Mouse (Mus musculus) activated CD4-positive, CD25-positive, alpha-beta regulatory T cell (primary cell): ENCODE results near the gene Olfr374. TPM values are rescaled to one million over a fixed set of nuclear protein-coding genes. Genes with fewer than 3 reads are reported as not detected.

ENCODE experiments used
- polyA plus RNA-seq, 2 experiments: library from polyadenylated mRNA; unstranded; fragments of 100-300 nt; shearing (Covaris generic); gene quantifications; one replicate each; pipeline ENCODE4 v1.2.1; 2017

Olfr374 gene
- polyA plus RNA-seq: under 1 TPM; 0.10 to 0.33 TPM

GRCm38 (mm10) chr8:72106740-72107139 is at the start of gene Olfr374:
Gene Olfr374 (plus strand): TSS chr8:72107040.

GRCm38 (mm10) chr8:72082877-72083276 is 24.0 kb upstream of the Olfr374 start, which contains the start of gene Olfr373:
Gene Olfr373 (plus strand): TSS chr8:72083177.

GRCm38 (mm10) chr8:72134756-72135445 is 28.1 kb downstream of the Olfr374 start, which contains the start of gene Tpm4:
Gene Tpm4 (plus strand): TSS chr8:72134975.

GRCm38 (mm10) chr8:72160707-72161697 is 54.2 kb downstream of the Olfr374 start, which contains the start of gene Rab8a:
Gene Rab8a (plus strand): TSS chr8:72161200.

Other genes starting within 250 kb of the Olfr374 start
- 10 to 100 TPM in 1 of 2 experiments, 1 to 10 TPM in 1; 7.2 to 10.5 TPM for gene Zfp709, start 225.0 kb upstream of the Olfr374 start, polyA plus RNA-seq
- gene Zfp882, start 198.4 kb upstream of the Olfr374 start, polyA plus RNA-seq: 1 to 10 TPM; 4.1 to 6.3 TPM
- gene Zfp617, start 198.4 kb upstream of the Olfr374 start, polyA plus RNA-seq: 10 to 100 TPM; 14.0 to 16.7 TPM
- gene Zfp961, start 156.0 kb upstream of the Olfr374 start, polyA plus RNA-seq: 10 to 100 TPM; 21.4 to 26.6 TPM
- 1 to 10 TPM in 1 of 2 experiments, under 1 TPM in 1; 0.38 to 5.8 TPM for gene Cyp4f18, start 97.4 kb upstream of the Olfr374 start, polyA plus RNA-seq
- gene Olfr372, start 65.8 kb upstream of the Olfr374 start, polyA plus RNA-seq: under 1 TPM; 0.11 to 0.52 TPM
- under 1 TPM; 0.18 to 0.42 TPM for gene Olfr373, start 23.9 kb upstream of the Olfr374 start, polyA plus RNA-seq
- 100 to 1,000 TPM; 214 to 470 TPM for gene Tpm4, start 27.9 kb downstream of the Olfr374 start, polyA plus RNA-seq
- 100 to 1,000 TPM; 208 to 219 TPM for gene Rab8a, start 54.2 kb downstream of the Olfr374 start, polyA plus RNA-seq
- gene Hsh2d, start 82.6 kb downstream of the Olfr374 start, polyA plus RNA-seq: 10 to 100 TPM; 32.5 to 35.8 TPM
- 1 to 10 TPM in 1 of 2 experiments, not detected in 1; 1.2 TPM for gene Cib3, start 105.8 kb downstream of the Olfr374 start, polyA plus RNA-seq
- not detected for gene Gm11034, start 106.6 kb downstream of the Olfr374 start, polyA plus RNA-seq
- gene Fam32a, start 112.7 kb downstream of the Olfr374 start, polyA plus RNA-seq: 100 to 1,000 TPM in 1 of 2 experiments, 10 to 100 TPM in 1; 99.6 to 129 TPM
- gene Ap1m1, start 133.0 kb downstream of the Olfr374 start, polyA plus RNA-seq: 100 to 1,000 TPM; 171 to 175 TPM
- gene Gm10282, start 198.2 kb downstream of the Olfr374 start, polyA plus RNA-seq: 1 to 10 TPM; 4.1 to 5.1 TPM
- 100 to 1,000 TPM; 511 to 553 TPM for gene Klf2, start 212.0 kb downstream of the Olfr374 start, polyA plus RNA-seq